Mouse (Mus musculus) kidney, adult 9 months (tissue): ENCODE data around the gene E130308A19Rik.

Experiments
- DNase-seq: peaks from one replicate; pipeline ENCODE4 v3.0.0; 2022

The E130308A19Rik gene

DNA sequence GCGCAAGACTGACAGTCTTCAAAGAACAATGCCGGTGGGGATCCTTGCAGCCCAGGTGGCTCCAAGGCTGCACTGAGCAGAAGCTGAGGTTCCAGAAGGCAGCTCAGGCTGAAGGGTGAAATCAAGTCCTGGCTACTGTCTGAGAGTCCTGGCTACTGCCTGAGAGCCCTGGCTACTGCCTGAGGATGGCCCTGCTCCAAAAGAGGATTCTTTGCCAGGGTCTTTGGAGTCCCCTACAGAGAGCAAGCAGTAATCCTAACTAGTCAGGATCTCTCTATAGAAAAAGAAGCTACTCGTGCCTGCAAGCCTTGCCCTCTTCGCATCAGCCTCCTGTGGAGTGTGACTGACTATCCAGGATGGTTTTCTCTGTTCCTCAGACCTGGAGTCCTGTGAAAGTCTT is 60.7 kb downstream of the E130308A19Rik start:
- DNase-seq: no peak

DNA sequence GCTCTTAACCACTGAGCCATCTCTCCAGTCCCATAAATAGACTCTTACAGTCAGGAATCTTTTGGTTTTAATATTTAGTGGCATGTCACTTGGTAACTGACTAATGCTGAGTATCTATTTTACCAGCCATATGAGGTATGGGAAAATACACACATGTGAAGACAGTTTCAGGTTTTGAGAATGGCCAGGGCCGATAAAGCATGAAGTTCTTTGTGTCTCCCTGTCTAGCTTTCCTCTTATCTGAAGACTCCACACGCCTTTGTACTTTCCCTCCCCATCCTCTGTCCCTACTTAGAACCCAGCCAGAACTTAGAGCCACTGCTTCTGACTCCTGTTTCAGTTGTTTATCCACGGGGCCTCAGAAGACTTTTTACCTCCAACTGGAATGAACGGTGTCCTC is 63.0 kb downstream of the E130308A19Rik start:
- DNase-seq: no peak

DNA sequence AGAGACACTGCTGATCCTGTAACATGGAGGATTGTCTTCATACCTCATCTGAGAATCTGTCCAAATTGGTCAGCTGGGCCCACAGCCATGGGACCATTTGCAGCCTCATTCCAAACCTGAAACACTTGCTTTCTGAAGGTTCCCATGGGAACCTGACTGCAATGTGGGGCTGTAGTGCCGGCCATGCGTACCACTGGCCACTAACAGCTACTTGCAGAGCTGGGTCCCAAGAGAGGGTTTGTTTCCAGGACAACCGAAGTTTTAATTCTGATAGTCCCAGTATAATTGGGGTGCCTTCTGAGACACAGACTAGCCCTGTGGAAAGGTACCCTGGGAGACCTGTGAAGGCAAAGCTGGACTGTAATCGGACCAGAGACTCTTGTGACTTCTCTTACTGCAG is 64.1 kb downstream of the E130308A19Rik start:
- DNase-seq: no peak

DNA sequence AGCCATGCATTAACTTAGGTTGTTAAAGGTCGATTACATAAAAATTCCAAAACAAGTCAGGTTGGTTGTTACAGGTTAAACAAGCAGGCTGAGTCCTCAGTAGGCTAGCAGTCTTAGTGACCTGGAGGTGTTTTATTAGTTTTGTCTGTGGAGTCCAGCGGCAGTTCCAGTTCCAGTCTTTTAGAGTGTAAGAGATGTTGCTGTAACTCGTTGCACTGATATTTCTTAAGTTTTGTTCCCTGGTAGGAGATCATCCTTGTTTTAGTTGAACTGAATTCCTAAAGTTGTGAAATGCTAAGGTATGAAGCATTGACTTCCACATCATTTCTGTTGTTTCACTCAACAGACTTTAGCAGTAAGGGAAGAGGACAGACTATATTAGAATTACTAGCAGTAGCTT is 70.8 kb downstream of the E130308A19Rik start:
- no peak for DNase-seq

GRCm38 (mm10) chr4:59697869-59698268 is 71.9 kb downstream of the E130308A19Rik start:
- DNase-seq: no peak

GRCm38 (mm10) chr4:59699014-59699792 is 73.2 kb downstream of the E130308A19Rik start:
- no peak for DNase-seq

- peak; percentile 45 for DNase-seq
Measured at GRCm38 (mm10) chr4:59709321-59709720, 83.3 kb downstream of the E130308A19Rik start.

GRCm38 (mm10) chr4:59710736-59711389 is 84.9 kb downstream of the E130308A19Rik start:
- DNase-seq: no peak

DNA sequence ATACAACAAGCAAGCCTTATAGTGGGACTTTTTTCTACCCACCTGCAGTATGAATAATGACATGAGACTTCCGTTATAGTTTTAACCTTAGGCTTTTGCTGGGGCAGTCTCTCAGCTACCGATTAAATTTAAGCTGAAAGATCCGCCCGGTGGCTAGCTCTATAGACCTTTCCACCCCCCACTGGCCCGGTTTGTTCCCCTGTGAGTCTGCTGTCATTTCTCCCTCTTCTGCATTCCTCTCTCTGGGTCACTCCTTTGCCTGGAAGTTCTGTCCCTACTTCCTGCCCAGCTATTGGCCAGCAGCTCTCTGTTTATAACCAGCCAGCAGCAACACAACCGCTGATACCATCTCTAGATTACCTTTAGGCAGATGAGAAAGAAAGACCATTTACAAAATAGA is 86.4 kb downstream of the E130308A19Rik start:
- no peak for DNase-seq

GRCm38 (mm10) chr4:59712955-59713354 is 86.9 kb downstream of the E130308A19Rik start:
- no peak for DNase-seq

DNA sequence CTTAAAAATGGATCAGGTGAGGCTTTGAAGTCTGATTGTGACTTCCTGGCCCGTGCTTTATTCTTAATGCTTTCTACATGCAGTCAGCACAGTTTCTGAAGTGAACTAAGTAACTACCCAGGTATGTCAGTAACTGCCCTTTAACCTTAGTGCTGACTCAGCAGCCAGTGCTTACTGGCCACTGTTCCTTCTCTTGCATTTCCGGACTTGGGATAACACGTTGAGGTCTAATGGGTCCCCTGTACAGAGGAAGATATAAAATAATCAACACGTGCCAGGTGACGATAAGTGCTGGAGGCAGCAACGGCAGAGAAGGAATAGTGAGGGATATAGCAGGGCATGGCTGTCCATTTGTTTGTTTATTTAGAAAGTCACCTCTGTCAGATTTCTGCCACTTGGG is 88.5 kb downstream of the E130308A19Rik start:
- peak; percentile 69 for DNase-seq

DNA sequence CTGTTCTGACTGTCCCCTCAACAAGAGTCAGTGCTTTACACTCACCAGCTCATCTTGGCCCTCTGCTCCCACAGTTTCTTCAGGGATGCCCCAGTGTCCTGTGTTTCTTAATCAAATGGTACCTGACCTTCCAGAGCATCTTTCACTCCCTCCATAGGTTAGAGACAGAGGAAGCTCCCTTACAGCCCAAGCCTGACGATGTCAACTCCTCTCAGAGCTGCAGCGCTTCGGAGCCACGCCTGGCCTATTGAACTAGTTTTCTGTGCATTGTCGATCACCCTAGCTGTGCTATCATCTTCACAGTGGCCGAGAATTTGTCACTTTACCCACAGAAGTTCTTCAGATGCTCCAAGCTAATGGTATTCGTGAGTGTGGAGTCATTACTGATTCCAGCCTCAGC is 88.9 kb downstream of the E130308A19Rik start:
- DNase-seq: no peak

DNA sequence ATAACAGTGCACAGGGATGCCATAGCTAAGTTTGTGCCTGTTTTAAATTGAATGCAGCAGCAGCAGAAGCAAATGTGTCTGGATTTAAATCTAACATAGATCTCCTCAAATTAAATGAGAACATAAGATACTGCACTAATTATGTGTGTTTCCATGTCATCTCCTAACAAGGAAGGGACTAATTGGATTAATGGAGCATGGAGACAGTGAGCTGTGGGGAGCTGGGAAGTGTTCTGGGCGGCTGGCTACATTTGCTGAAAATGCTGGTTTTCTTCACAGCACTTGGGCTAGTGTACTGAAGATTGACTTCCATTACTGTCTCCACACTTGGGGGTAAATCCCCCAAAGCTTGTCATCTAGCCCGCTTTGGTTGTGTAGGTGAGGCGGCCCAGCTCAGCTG is 89.5 kb downstream of the E130308A19Rik start:
- no peak for DNase-seq

- peak; percentile 86 for DNase-seq
Measured at GRCm38 (mm10) chr4:59717349-59717748, 91.3 kb downstream of the E130308A19Rik start.

GRCm38 (mm10) chr4:59718542-59718941 is 92.5 kb downstream of the E130308A19Rik start:
- no peak for DNase-seq

DNA sequence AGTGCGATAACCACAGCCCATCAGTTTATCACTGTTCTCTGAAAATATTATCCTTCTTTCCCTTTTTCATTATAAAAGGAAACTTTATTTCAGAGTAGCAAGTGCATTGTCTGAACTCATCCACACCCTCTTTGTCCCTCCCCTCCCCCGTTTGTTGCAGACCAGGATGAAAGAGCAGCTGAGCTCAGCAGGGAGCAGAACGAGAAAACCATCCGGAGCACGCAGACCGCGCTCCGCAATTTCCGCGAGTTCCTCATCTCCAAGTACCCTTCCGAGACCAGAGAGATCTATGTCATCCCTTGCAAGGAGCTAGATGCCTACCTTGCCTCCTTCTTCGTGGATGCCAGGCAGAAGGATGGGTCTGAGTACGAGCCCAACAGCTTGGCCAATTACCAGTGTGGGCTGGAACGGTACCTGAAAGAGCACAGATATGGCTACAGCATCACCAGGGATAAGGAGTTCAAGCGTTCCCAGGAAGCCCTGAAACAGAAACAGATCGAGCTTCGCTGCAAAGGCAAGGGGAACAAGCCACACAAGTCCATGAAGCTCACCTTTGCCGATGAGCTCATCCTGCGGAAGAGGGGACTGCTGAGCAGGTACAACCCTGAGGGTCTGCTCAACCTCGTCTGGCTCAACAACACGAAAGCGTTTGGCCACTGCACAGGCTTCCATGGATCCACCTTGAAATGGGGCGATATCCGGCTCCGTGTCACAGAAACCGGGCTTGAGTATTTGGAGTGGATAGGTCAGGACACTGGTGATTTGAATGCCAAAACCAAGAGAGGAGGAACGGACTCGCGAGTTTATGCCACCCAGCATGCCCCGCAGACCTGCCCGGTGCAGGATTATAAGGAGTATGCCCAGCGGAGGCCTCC is 93.7 kb downstream of the E130308A19Rik start:
- no peak for DNase-seq

DNA sequence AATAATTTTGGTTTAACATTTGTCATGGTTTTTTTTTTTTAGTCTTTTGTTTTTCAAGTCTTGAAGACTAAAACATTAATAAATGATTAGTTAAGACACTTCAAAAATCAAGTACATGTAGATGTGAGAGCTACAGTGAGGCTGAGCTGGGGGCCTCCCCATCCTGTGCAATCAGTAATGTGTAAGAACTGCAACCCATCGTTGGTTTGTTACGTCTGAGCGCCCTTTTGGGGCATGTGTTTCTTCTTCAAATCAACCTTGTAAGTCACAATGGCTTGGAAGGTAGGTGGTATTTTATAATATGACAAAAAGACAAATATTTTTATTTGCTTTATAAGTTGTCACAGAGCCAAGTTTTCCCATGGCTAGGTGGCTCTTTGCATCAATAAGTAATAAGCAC is 95.8 kb downstream of the E130308A19Rik start:
- DNase-seq: no peak

GRCm38 (mm10) chr4:59725579-59725978 is 99.6 kb downstream of the E130308A19Rik start:
- DNase-seq: no peak

- DNase-seq: no peak
Measured at GRCm38 (mm10) chr4:59726501-59726900, 100.5 kb downstream of the E130308A19Rik start.

DNA sequence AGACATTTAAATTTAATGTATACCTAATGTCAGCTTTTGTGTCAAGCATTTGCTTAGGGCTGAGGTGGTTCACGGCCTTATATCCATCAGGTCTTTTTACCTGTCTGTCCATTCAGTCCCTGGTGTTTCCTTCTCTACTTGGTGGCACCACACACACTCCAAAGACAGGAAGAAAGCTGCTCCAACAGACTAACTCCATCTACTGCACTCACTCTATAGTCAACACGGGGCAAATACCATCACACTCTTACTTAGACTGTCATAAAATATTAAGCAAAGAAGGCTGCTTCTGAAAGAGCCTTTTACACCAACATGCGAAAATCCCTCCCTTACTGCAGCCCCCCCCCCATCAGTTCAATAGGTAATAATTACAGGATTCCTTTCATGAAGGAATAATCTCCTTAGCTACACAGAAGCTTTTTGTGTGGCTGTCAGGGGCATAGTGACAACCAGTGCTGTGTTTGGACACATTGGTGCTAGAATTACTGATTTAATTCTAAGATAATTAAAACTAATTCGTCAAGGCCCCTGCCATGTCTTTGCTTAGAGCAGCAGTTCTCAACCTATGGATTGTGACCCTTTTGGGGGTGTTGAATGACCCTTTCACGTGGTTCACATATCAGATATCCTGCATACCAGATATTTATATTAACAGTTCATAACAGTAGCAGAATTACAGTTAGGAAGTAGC is 101.3 kb downstream of the E130308A19Rik start:
- no peak for DNase-seq

- no peak for DNase-seq
Measured at GRCm38 (mm10) chr4:59727878-59728261, 101.9 kb downstream of the E130308A19Rik start.

- DNase-seq: no peak
Measured at GRCm38 (mm10) chr4:59728839-59729238, 102.8 kb downstream of the E130308A19Rik start.

- DNase-seq: no peak
Measured at GRCm38 (mm10) chr4:59731544-59731943, 105.5 kb downstream of the E130308A19Rik start.
